Mouse (Mus musculus) duodenum, adult 2 months (tissue): Measurements from ENCODE around the gene Dpp7. TPM values are rescaled to one million over a fixed set of nuclear protein-coding genes. Genes with fewer than 3 reads are reported as not detected.

Experiments
- polyA plus RNA-seq: library from polyadenylated mRNA; depleted of rRNA; stranded (reverse); fragments of >200 nt; gene quantifications from 2 replicates; pipeline ENCODE4 v1.2.3, GENCODE M21; 2012; ENCODE audit warnings: low replicate concordance; rRNA removed

Dpp7 gene
- polyA plus RNA-seq = 15.8 and 19.7 TPM in 2 replicates

GRCm38 (mm10) chr2:25356208-25357079 is at the start of gene Dpp7:
Dpp7 (minus strand) TSS chr2:25356359.

GRCm38 (mm10) chr2:25399051-25399450 is 42.9 kb upstream of the Dpp7 start, which contains the start of gene Npdc1:
Npdc1 (plus strand) TSS chr2:25399351.

GRCm38 (mm10) chr2:25395721-25396596 is 39.8 kb upstream of the Dpp7 start, which contains the start of gene Entpd2:
Entpd2 (plus strand) TSS chr2:25395874.

GRCm38 (mm10) chr2:25371764-25372643 is 15.8 kb upstream of the Dpp7 start, which contains the start of gene Sapcd2:
Sapcd2 (plus strand) TSS chr2:25372321.

GRCm38 (mm10) chr2:25365091-25365761 is 9.1 kb upstream of the Dpp7 start, which contains the start of gene Uap1l1:
Uap1l1 (minus strand) TSS chr2:25365682.

GRCm38 (mm10) chr2:25332286-25333160 is 23.6 kb downstream of the Dpp7 start, which contains the start of gene Man1b1:
Man1b1 (plus strand) TSS chr2:25332338.

GRCm38 (mm10) chr2:25318971-25319773 is 37.0 kb downstream of the Dpp7 start, which contains the start of gene Grin1:
Grin1 (minus strand) TSS chr2:25319187.

Other genes with a start within 250 kb of the Dpp7 start
- gene Nrarp, start 175.6 kb downstream of the Dpp7 start, polyA plus RNA-seq = 42.6 and 53.2 TPM in 2 replicates
- gene Tor4a, start 159.5 kb downstream of the Dpp7 start, polyA plus RNA-seq = 25.3 and 31.1 TPM in 2 replicates
- 29.9 and 42.4 TPM in 2 replicates for gene Nelfb, start 144.9 kb downstream of the Dpp7 start, polyA plus RNA-seq
- not detected in 2 replicates for gene Stpg3, start 141.7 kb downstream of the Dpp7 start, polyA plus RNA-seq
- not detected in 2 replicates for gene Fam166a, start 137.6 kb downstream of the Dpp7 start, polyA plus RNA-seq
- gene Tubb4b, start 131.7 kb downstream of the Dpp7 start, polyA plus RNA-seq = 379 and 679 TPM in 2 replicates
- 4.3 TPM in 1 of 2 replicates, not detected in the other for gene Slc34a3, start 122.0 kb downstream of the Dpp7 start, polyA plus RNA-seq
- gene Rnf224, start 119.6 kb downstream of the Dpp7 start, polyA plus RNA-seq = not detected in 2 replicates
- 14.3 and 73.6 TPM in 2 replicates for gene Rnf208, start 114.1 kb downstream of the Dpp7 start, polyA plus RNA-seq
- gene Cysrt1, start 113.9 kb downstream of the Dpp7 start, polyA plus RNA-seq = 0.94 and 8.8 TPM in 2 replicates
- 18.8 and 30.9 TPM in 2 replicates for gene AL732309.1, start 109.5 kb downstream of the Dpp7 start, polyA plus RNA-seq
- 39.8 and 90.7 TPM in 2 replicates for gene Tmem203, start 100.9 kb downstream of the Dpp7 start, polyA plus RNA-seq
- 186 and 454 TPM in 2 replicates for gene Tprn, start 93.7 kb downstream of the Dpp7 start, polyA plus RNA-seq
- 44.6 and 49.5 TPM in 2 replicates for gene Ssna1, start 83.9 kb downstream of the Dpp7 start, polyA plus RNA-seq
- gene Anapc2, start 83.9 kb downstream of the Dpp7 start, polyA plus RNA-seq = 57.3 and 58.9 TPM in 2 replicates
- 1.4 TPM in 1 of 2 replicates, not detected in the other for gene Tmem210, start 68.2 kb downstream of the Dpp7 start, polyA plus RNA-seq
- 81.7 and 85.6 TPM in 2 replicates for gene Lrrc26, start 66.4 kb downstream of the Dpp7 start, polyA plus RNA-seq
- 0.78 and 1.7 TPM in 2 replicates for gene Grin1, start 37.2 kb downstream of the Dpp7 start, polyA plus RNA-seq
- 13.8 and 17.1 TPM in 2 replicates for gene Man1b1, start 24.0 kb downstream of the Dpp7 start, polyA plus RNA-seq
- 66.1 and 563 TPM in 2 replicates for gene Uap1l1, start 9.3 kb upstream of the Dpp7 start, polyA plus RNA-seq
- gene Sapcd2, start 16.0 kb upstream of the Dpp7 start, polyA plus RNA-seq = 27.5 and 29.1 TPM in 2 replicates
- gene Entpd2, start 39.5 kb upstream of the Dpp7 start, polyA plus RNA-seq = 50.6 and 75.3 TPM in 2 replicates
- 223 and 325 TPM in 2 replicates for gene Npdc1, start 43.0 kb upstream of the Dpp7 start, polyA plus RNA-seq
- 1.3 and 2.1 TPM in 2 replicates for gene Fut7, start 66.9 kb upstream of the Dpp7 start, polyA plus RNA-seq
- 16.8 and 36.7 TPM in 2 replicates for gene Abca2, start 72.3 kb upstream of the Dpp7 start, polyA plus RNA-seq
- gene Clic3, start 100.5 kb upstream of the Dpp7 start, polyA plus RNA-seq = 1.9 and 14.3 TPM in 2 replicates
- gene Paxx, start 104.7 kb upstream of the Dpp7 start, polyA plus RNA-seq = 81.4 and 115 TPM in 2 replicates
- 0.74 TPM in 1 of 2 replicates, not detected in the other for gene Ptgds, start 113.7 kb upstream of the Dpp7 start, polyA plus RNA-seq
- not detected in 2 replicates for gene Lcn12, start 137.6 kb upstream of the Dpp7 start, polyA plus RNA-seq
- gene Fbxw5, start 144.4 kb upstream of the Dpp7 start, polyA plus RNA-seq = 40.4 and 40.9 TPM in 2 replicates
- gene C8g, start 145.4 kb upstream of the Dpp7 start, polyA plus RNA-seq = 4.0 and 9.4 TPM in 2 replicates
- gene Traf2, start 190.6 kb upstream of the Dpp7 start, polyA plus RNA-seq = 9.0 and 10.8 TPM in 2 replicates
- gene Edf1, start 201.5 kb upstream of the Dpp7 start, polyA plus RNA-seq = 164 and 294 TPM in 2 replicates
- 1.1 and 1.9 TPM in 2 replicates for gene Mamdc4, start 218.5 kb upstream of the Dpp7 start, polyA plus RNA-seq
- 19.8 and 30.6 TPM in 2 replicates for gene Phpt1, start 218.9 kb upstream of the Dpp7 start, polyA plus RNA-seq
- 1.4 and 1.7 TPM in 2 replicates for gene Ajm1, start 225.4 kb upstream of the Dpp7 start, polyA plus RNA-seq